Mouse (Mus musculus) cortical plate, adult 2 months (tissue): ENCODE results near the gene Edn3.

Source experiments
- CTCF ChIP-seq: fragments of 200-500 bp; IDR thresholded peaks from 2 replicates; pipeline ENCODE4 v1.5.1; 2011; ENCODE audit warnings: mild to moderate bottlenecking, control low read depth, low read length; ENCODE audit not compliant: insufficient read depth; ENCODE audit errors: extremely low read depth
- POLR2A ChIP-seq: fragments of 200-500 bp; IDR thresholded peaks from 2 replicates; pipeline ENCODE4 v1.6.1; 2011; ENCODE audit warnings: mild to moderate bottlenecking, low read length, control low read depth; ENCODE audit not compliant: insufficient read depth; ENCODE audit errors: extremely low read depth

DNA sequence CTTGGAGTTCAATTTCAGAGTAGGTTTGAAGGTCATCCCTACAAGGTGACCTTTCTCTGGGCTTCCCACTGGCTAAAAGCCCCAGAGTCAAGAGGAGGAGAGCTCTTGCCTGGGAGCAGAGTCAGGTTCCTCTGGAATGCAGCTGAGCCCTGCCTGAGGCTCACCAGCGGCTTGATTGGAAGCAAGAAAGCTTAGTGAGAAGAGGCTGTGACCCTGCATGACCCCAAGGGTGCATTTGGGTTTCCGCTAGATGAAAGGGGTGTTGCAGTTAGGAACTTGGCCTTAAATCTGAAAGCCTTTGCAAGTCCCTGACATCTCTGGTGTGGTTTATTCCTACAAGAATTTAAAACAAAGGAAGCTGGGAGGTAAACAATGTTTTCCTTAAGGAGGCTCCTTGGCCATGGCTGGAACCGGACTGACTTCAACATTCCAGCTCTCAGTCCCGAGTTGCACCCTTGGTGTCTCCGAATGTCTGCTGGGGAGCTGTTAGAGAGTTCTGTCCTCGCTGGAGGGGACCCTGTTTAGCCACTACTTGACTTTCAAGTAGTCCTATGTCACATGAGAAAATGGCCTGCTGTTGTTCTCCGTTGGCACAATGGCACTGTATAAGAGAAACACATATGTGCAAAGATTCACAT, 8.6 kb downstream of the Edn3 start:
- TF ChIP-seq CTCF (no peak), POLR2A (no peak)
